ENCODE assay signal across 8 mouse cellular contexts in genomic region chr4:154543921-154544320, GRCm38 (mm10).
DNase-seq lines count a peak whose midpoint lies in the region; ATAC-seq and TF ChIP-seq lines count a peak whose summit lies in the region.
"Had no signal": no experiment of that assay in that cellular context is flagged by ENCODE, and none has a peak within 500 bp of the region (broad histone marks: within the 10 kb centered on the region; RNA-seq: fewer than 3 reads in every experiment).

No protein-coding gene starts in this region.

- H3K27me3 ChIP-seq in E14TG2a.4 (ENCODE audit: insufficient read depth, low read length): peaks cover 7% of the 10 kb centered on the region
- H3K27me3 ChIP-seq in hindbrain, embryonic 13.5 days: peaks cover 62% of the 10 kb centered on the region
- H3K27me3 ChIP-seq in midbrain, embryonic 13.5 days: peaks cover 50% of the 10 kb centered on the region

- peak overlapping the region; percentile 37 for H3K4me2 ChIP-seq in hindbrain, embryonic 13.5 days
- peak overlapping the region; percentile 19; the same call in 1 of the 2 replicates for H3K4me2 ChIP-seq in midbrain, embryonic 13.5 days (replicated peaks)

- H3K4me1 ChIP-seq in E14TG2a.4 (replicated peaks; ENCODE audit: low read depth, low read length): peaks cover 11% of the 10 kb centered on the region
- H3K4me1 ChIP-seq in hindbrain, embryonic 13.5 days (replicated peaks): peaks cover 67% of the 10 kb centered on the region
- peaks cover 70% of the 10 kb centered on the region for H3K4me1 ChIP-seq in midbrain, embryonic 13.5 days (replicated peaks)

- H3K36me3 ChIP-seq in E14TG2a.4 (ENCODE audit: insufficient read depth, low read length): no peaks in the 10 kb centered on the region
- H3K36me3 ChIP-seq in hindbrain, embryonic 13.5 days: no peaks in the 10 kb centered on the region
- H3K36me3 ChIP-seq in midbrain, embryonic 13.5 days: no peaks in the 10 kb centered on the region

- WGBS in hindbrain, embryonic 13.5 days: 20% methylated on average over 21 of the region's 21 CpGs
- 17% methylated on average over 21 of the region's 21 CpGs for WGBS in midbrain, embryonic 13.5 days

- no peak for ATAC-seq in hindbrain, embryonic 13.5 days (ENCODE audit: low FRiP score)
- no peak for ATAC-seq in midbrain, embryonic 13.5 days
- no peak for ATAC-seq in granulocyte monocyte progenitor cell, adult 5-6 weeks (replicated peaks; ENCODE audit: poor library complexity, severe bottlenecking)
- ATAC-seq: liver, postnatal 0 days had no signal

- H3K9ac ChIP-seq in hindbrain, embryonic 13.5 days: no peak overlapping the region
- 0 out of 2 replicates have a peak overlapping the region, but pooled peaks have one; percentile 29 for H3K9ac ChIP-seq in midbrain, embryonic 13.5 days (replicated peaks)
- H3K9ac ChIP-seq: liver, postnatal 0 days had no signal

- DNase-seq in Muller cell, postnatal 12 days (ENCODE audit: inconsistent ontology term): peak; percentile 37
- DNase-seq in natural killer cell, adult 2 months (ENCODE audit: low spot score in 2 of 2): no peak
- no peak for DNase-seq in left cerebral cortex, adult 11 months (ENCODE audit: low spot score)
- DNase-seq: liver, postnatal 0 days had no signal

- H3K4me3 ChIP-seq in E14TG2a.4 (replicated peaks; ENCODE audit: low read length): 0 out of 2 replicates have a peak overlapping the region, but pooled peaks have one; percentile 7
- H3K4me3 ChIP-seq in hindbrain, embryonic 13.5 days: no peak overlapping the region
- no peak overlapping the region for H3K4me3 ChIP-seq in midbrain, embryonic 13.5 days (replicated peaks)

- peaks cover 10% of the 10 kb centered on the region; the same call in 1 of the 2 replicates for H3K9me3 ChIP-seq in E14TG2a.4 (ENCODE audit: low read length)
- H3K9me3 ChIP-seq in hindbrain, embryonic 13.5 days: no peaks in the 10 kb centered on the region
- H3K9me3 ChIP-seq in midbrain, embryonic 13.5 days: no peaks in the 10 kb centered on the region

- H3K27ac ChIP-seq in hindbrain, embryonic 13.5 days: peak overlapping the region; percentile 66
- H3K27ac ChIP-seq in midbrain, embryonic 13.5 days: no peak overlapping the region

- TF ChIP-seq CTCF in E14TG2a.4 (conservative IDR thresholded peaks at IDR 0.05; ENCODE audit: low read length): no peak
